Mouse (Mus musculus) MEL (cell line): ENCODE measurements around the gene Ubl3. TPM values are rescaled to one million over a fixed set of nuclear protein-coding genes. Genes with fewer than 3 reads are reported as not detected.

Source experiments
- DNase-seq: peaks from one replicate; pipeline ENCODE4 v3.0.0; 2011; ENCODE audit warnings: low read depth, low spot score
- H3K27ac ChIP-seq: 2 replicates; pipeline ENCODE4 v1.5.1; 2012; ENCODE audit warnings: low read depth, mild to moderate bottlenecking, control low read depth, low read length, moderate library complexity; ENCODE audit not compliant: control insufficient read depth
- H3K27me3 ChIP-seq, 2 experiments: fragments of 150-350 bp in 1 of 2; sonication (generic) in 1 of 2; 2 replicates each; pipeline ENCODE4 v1.6.1; 2012; ENCODE audit warnings: low read length in 2 of 2, mild to moderate bottlenecking in 2 of 2, improper control_type of control experiment in 1 of 2, moderate library complexity in 1 of 2; ENCODE audit not compliant: insufficient read depth in 2 of 2, control insufficient read depth in 1 of 2
- H3K36me3 ChIP-seq, 2 experiments: 2 replicates each; pipeline ENCODE4 v1.6.1; 2012 to 2014; ENCODE audit warnings: low read length in 2 of 2, improper control_type of control experiment in 1 of 2, inconsistent platforms in 1 of 2, mild to moderate bottlenecking in 1 of 2; ENCODE audit not compliant: insufficient read depth in 2 of 2, control insufficient read depth in 1 of 2
- H3K4me1 ChIP-seq, 2 experiments: fragments of 150-350 bp in 1 of 2; sonication (generic) in 1 of 2; 2 replicates each; pipeline ENCODE4 v1.6.1; 2012; ENCODE audit warnings: low read length in 2 of 2, improper control_type of control experiment in 1 of 2, mild to moderate bottlenecking in 1 of 2; ENCODE audit not compliant: insufficient read depth in 2 of 2, control insufficient read depth in 1 of 2
- H3K4me3 ChIP-seq, 2 experiments: fragments of 150-350 bp in 1 of 2; sonication (generic) in 1 of 2; 2 replicates each; pipeline ENCODE4 v1.5.1; 2012; ENCODE audit warnings: low read depth in 2 of 2, low read length in 2 of 2, mild to moderate bottlenecking in 2 of 2, moderate library complexity in 2 of 2, control low read depth in 1 of 2, improper control_type of control experiment in 1 of 2; ENCODE audit not compliant: control insufficient read depth in 1 of 2, insufficient read depth in 1 of 2
- H3K79me2 ChIP-seq: 2 replicates; pipeline ENCODE4 v1.6.1; 2012; ENCODE audit warnings: mild to moderate bottlenecking, low read length, moderate library complexity; ENCODE audit not compliant: control insufficient read depth, poor library complexity, insufficient read depth
- H3K9ac ChIP-seq: 2 replicates; pipeline ENCODE4 v1.6.1; 2012; ENCODE audit warnings: low read depth, mild to moderate bottlenecking, control low read depth, low read length, moderate library complexity; ENCODE audit not compliant: control insufficient read depth, poor library complexity, severe bottlenecking
- H3K9me3 ChIP-seq: fragments of 150-350 bp; sonication (generic); replicated peaks from 2 replicates; pipeline ENCODE4 v1.6.1; 2012; ENCODE audit warnings: mild to moderate bottlenecking, low read length, improper control_type of control experiment, moderate library complexity; ENCODE audit not compliant: insufficient read depth
- BHLHE40 ChIP-seq: IDR thresholded peaks from 2 replicates; pipeline ENCODE4 v1.6.1; 2012; ENCODE audit warnings: low read depth, mild to moderate bottlenecking, inconsistent platforms, low read length, improper control_type of control experiment, borderline replicate concordance
- E2F4 ChIP-seq: IDR thresholded peaks from 2 replicates; pipeline ENCODE4 v1.6.1; 2011; ENCODE audit warnings: low read depth, low read length, improper control_type of control experiment, borderline replicate concordance
- ELF1 ChIP-seq: IDR thresholded peaks from 2 replicates; pipeline ENCODE4 v1.6.1; 2014; ENCODE audit warnings: low read depth, mild to moderate bottlenecking, inconsistent platforms, low read length, improper control_type of control experiment, moderate library complexity
- EP300 ChIP-seq, 2 experiments: IDR thresholded peaks; 2 replicates each; pipeline ENCODE4 v1.6.1; 2011; ENCODE audit warnings: improper control_type of control experiment in 2 of 2, low read length in 2 of 2, low read depth in 1 of 2, mild to moderate bottlenecking in 1 of 2
- ETS1 ChIP-seq: IDR thresholded peaks from 2 replicates; pipeline ENCODE4 v1.6.1; 2012; ENCODE audit warnings: low read depth, mild to moderate bottlenecking, inconsistent platforms, low read length, improper control_type of control experiment, moderate library complexity
- GATA1 ChIP-seq: IDR thresholded peaks from 2 replicates; pipeline ENCODE4 v1.6.1; 2011; ENCODE audit warnings: low read depth, low read length, improper control_type of control experiment
- JUND ChIP-seq: IDR thresholded peaks from 2 replicates; pipeline ENCODE4 v1.6.1; 2011; ENCODE audit warnings: low read depth, mild to moderate bottlenecking, improper control_type of control experiment, low read length
- KAT2A ChIP-seq: conservative IDR thresholded peaks from 2 replicates; pipeline ENCODE4 v1.6.1; 2012; ENCODE audit warnings: low read depth, low read length, improper control_type of control experiment, inconsistent platforms
- MAFK ChIP-seq: IDR thresholded peaks from 2 replicates; pipeline ENCODE4 v1.6.1; 2011; ENCODE audit warnings: low read depth, mild to moderate bottlenecking, low read length, improper control_type of control experiment, borderline replicate concordance
- MAX ChIP-seq: IDR thresholded peaks from 2 replicates; pipeline ENCODE4 v1.6.1; 2011; ENCODE audit warnings: low read length, improper control_type of control experiment
- MAZ ChIP-seq: IDR thresholded peaks from 2 replicates; pipeline ENCODE4 v1.6.1; 2012; ENCODE audit warnings: low read depth, mild to moderate bottlenecking, inconsistent platforms, low read length, improper control_type of control experiment
- MEF2A ChIP-seq: IDR thresholded peaks from 2 replicates; pipeline ENCODE4 v1.6.1; 2014; ENCODE audit warnings: low read depth, mild to moderate bottlenecking, inconsistent platforms, low read length, improper control_type of control experiment; ENCODE audit not compliant: poor library complexity, insufficient replicate concordance, severe bottlenecking; ENCODE audit errors: extremely low read depth
- MXI1 ChIP-seq: IDR thresholded peaks from 2 replicates; pipeline ENCODE4 v1.6.1; 2011; ENCODE audit warnings: mild to moderate bottlenecking, low read depth, low read length, improper control_type of control experiment
- MYC ChIP-seq: IDR thresholded peaks from 2 replicates; pipeline ENCODE4 v1.6.1; 2011; ENCODE audit warnings: low read depth, mild to moderate bottlenecking, low read length, improper control_type of control experiment, moderate library complexity
- POLR2A ChIP-seq, 2 experiments: IDR thresholded peaks; 2 replicates each; pipeline ENCODE4 v1.6.1; 2011 to 2012; ENCODE audit warnings: low read length in 2 of 2, mild to moderate bottlenecking in 2 of 2, control low read depth in 1 of 2, improper control_type of control experiment in 1 of 2, low read depth in 1 of 2, moderate library complexity in 1 of 2; ENCODE audit not compliant: control insufficient read depth in 1 of 2, insufficient read depth in 1 of 2, poor library complexity in 1 of 2
- POLR2AphosphoS2 ChIP-seq: IDR thresholded peaks from 2 replicates; pipeline ENCODE4 v1.6.1; 2011; ENCODE audit warnings: low read length, improper control_type of control experiment
- SMC3 ChIP-seq: IDR thresholded peaks from 2 replicates; pipeline ENCODE4 v1.6.1; 2011; ENCODE audit warnings: low read depth, low read length, improper control_type of control experiment
- TBP ChIP-seq: IDR thresholded peaks from 2 replicates; pipeline ENCODE4 v1.8.0; 2011; ENCODE audit warnings: low read depth, low read length, improper control_type of control experiment
- TCF12 ChIP-seq: IDR thresholded peaks from 2 replicates; pipeline ENCODE4 v1.6.1; 2014; ENCODE audit warnings: low read depth, mild to moderate bottlenecking, inconsistent platforms, low read length, improper control_type of control experiment, moderate library complexity
- UBTF ChIP-seq: IDR thresholded peaks from 2 replicates; pipeline ENCODE4 v1.6.1; 2012; ENCODE audit warnings: low read depth, mild to moderate bottlenecking, inconsistent platforms, low read length, improper control_type of control experiment, moderate library complexity, borderline replicate concordance; ENCODE audit not compliant: insufficient read depth
- ZC3H11A ChIP-seq: IDR thresholded peaks from 2 replicates; pipeline ENCODE4 v1.6.1; 2012; ENCODE audit warnings: low read depth, mild to moderate bottlenecking, inconsistent platforms, low read length, improper control_type of control experiment
- ZNF384 ChIP-seq: IDR thresholded peaks from 2 replicates; pipeline ENCODE4 v1.6.1; 2012; ENCODE audit warnings: low read depth, mild to moderate bottlenecking, inconsistent platforms, low read length, improper control_type of control experiment
- polyA plus RNA-seq, 2 experiments: library from polyadenylated mRNA; stranded (reverse) in 1 of 2; unstranded in 1 of 2; fragments of >175 nt in 1 of 2; fragments of >200 nt in 1 of 2; gene quantifications; 2 replicates each; pipeline versions ENCODE4 v1.2.1 to v1.2.4; 2012; ENCODE audit warnings: low replicate concordance in 2 of 2, low read depth in 1 of 2; ENCODE audit not compliant: insufficient read length in 2 of 2, insufficient read depth in 1 of 2, missing spikeins in 1 of 2
- total RNA-seq: library from RNA; depleted of rRNA; stranded (reverse); fragments of 300-350 nt; gene quantifications from 2 replicates; pipeline ENCODE4 v1.2.3, GENCODE M21; 2012

Gene Ubl3
- total and polyA plus RNA-seq, 3 experiments = 41.0 to 59.0 TPM; not detected in 1

DNA sequence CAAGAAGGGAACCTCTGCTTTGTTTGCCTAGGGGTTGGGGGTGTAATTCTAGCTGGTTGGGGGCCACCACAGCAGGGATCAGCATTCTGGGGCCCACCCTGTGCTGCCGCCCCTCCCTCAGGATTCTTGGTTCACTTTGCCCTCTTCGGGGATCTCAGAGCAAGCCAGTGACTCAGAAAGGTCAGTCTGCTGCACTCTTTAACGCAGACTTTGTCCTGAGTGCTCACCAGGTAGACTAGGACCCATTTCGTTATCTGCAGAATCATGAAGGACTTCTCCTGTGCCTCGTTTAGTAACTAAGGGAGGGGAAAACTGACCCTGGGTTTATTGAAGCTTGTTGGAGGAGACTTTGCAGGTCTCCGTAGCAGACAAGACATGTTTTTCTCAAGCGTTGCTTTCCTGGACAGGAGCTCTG, 38.9 kb upstream of the Ubl3 start:
- Histone ChIP-seq H3K27ac (no peak overlapping the region), H3K36me3 (no peaks in the 10 kb centered on the region), H3K79me2 (no peaks in the 10 kb centered on the region), H3K27me3 (no peaks in the 10 kb centered on the region), H3K9me3 (no peaks in the 10 kb centered on the region), H3K4me1 (no peaks in the 10 kb centered on the region), H3K9ac (no peak overlapping the region), H3K4me3 (no peak overlapping the region)
- no peak for DNase-seq
- TF ChIP-seq UBTF = no peak

DNA sequence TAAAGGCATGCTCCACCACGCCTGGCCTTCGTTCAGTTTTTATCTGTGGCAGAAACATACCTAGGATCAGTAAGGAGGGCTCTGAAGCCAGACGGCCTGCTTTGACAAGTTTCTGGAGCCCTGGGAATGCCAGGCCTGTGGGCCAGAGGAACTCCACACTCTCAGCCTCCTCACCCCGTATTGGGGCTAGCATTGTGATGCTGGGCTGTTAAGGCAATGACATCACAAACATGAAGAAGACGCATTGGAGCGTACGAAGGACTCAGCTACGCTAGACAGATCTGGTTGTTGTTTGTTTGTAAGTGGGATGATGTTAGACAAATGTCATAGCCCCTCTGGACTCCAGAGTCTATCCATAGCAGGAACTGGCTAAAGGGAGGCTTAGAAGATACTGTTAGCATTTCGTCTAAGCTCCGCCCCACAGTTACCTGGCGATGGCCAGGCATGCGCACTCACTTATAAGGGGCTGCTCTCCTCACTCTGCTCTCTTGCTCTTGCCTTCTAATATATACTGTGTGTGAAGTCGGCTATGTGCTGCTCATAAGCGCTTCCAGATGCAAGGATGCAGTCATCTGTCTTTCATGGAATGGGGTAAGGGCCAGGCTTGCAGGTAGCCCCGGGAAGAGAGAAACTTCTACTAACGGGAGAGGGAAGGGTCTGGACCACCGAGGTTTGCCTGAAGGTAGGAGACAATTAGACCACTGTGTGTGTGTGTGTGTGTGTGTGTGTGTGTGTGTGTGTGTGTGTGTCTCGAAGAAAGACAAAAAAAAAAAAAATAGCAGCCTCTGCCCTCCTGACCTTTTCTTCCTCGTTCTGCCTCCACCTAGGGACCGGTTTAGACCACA, 38.2 kb upstream of the Ubl3 start:
- no peak overlapping the region for H3K4me3 ChIP-seq
- H3K79me2 ChIP-seq = no peaks in the 10 kb centered on the region
- no peak overlapping the region for H3K27ac ChIP-seq
- DNase-seq = no peak
- no peaks in the 10 kb centered on the region for H3K27me3 ChIP-seq
- no peaks in the 10 kb centered on the region for H3K9me3 ChIP-seq
- no peak for TF ChIP-seq BHLHE40
- TF ChIP-seq JUND = no peak
- TF ChIP-seq ZNF384 = no peak
- no peak for TF ChIP-seq KAT2A
- no peak for TF ChIP-seq TBP
- TF ChIP-seq ETS1 = no peak
- no peaks in the 10 kb centered on the region for H3K36me3 ChIP-seq
- H3K9ac ChIP-seq = no peak overlapping the region
- no peaks in the 10 kb centered on the region for H3K4me1 ChIP-seq

DNA sequence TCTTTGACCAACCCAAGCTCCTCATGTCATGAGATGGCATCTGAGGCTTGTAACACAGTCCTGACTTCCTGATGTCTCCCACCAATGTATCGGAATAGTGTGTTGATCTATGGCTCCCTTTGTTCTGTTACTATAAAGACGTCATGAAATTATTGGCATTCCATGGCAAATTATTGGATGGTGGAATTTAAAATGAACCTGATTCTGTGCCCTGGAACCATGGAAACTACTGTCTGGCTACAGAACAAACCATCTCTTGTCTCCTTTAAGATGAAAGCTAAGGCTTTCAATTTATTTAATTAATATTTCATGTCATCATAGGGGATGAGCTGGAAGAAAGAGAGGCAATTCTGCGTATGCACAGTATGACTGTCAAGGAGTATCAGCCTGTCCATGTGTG, 36.4 kb upstream of the Ubl3 start:
- Histone ChIP-seq H3K36me3 (no peaks in the 10 kb centered on the region), H3K9me3 (no peaks in the 10 kb centered on the region), H3K4me3 (no peak overlapping the region), H3K4me1 (no peaks in the 10 kb centered on the region), H3K9ac (no peak overlapping the region), H3K27me3 (peaks cover 0 to 1% of the 10 kb centered on the region in 2 experiments; a peak in 1 of 4 replicates), H3K79me2 (no peaks in the 10 kb centered on the region), H3K27ac (no peak overlapping the region)
- TF ChIP-seq TBP (no peak), MEF2A (no peak), MAX (no peak), POLR2AphosphoS2 (no peak), ZC3H11A (no peak), MYC (no peak), ELF1 (no peak), EP300 (IDR thresholded peaks at IDR 0.05; ENCODE audit: low read depth in 1 of 2, low read length in 2 of 2) (no peak), MXI1 (no peak), E2F4 (no peak), GATA1 (no peak), POLR2A (IDR thresholded peaks at IDR 0.05; ENCODE audit: control insufficient read depth in 1 of 2, insufficient read depth in 1 of 2, low read depth in 1 of 2, low read length in 2 of 2, poor library complexity in 1 of 2) (no peak), MAZ (no peak), SMC3 (no peak), MAFK (no peak), ZNF384 (no peak), ETS1 (no peak), TCF12 (no peak)
- DNase-seq = no peak
